Mouse (Mus musculus): ENCODE measurements around the gene Hmgcl.

DNA sequence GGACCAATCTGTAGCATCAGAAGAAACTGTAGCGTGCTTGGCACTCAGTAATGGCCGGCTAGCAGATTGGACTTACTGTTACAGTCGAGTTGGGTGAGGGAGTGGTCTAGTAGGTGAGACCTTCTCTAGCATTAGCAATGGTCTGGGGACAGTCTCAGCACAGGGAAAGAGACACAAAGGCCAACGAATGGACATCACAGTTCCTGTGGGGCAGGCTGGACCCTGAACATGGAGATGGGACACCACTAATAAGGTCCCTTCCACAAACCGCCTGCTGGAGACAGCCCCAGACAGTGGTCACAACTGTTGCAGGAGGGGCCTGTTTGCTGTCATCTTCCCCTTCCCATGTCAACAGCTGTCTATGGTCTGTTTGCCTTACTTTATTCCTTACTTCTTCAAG is 15.5 kb downstream of the Hmgcl start:
- no peak for TF ChIP-seq CTCF (IDR thresholded peaks at IDR 0.05; ENCODE audit: insufficient read depth, low read depth, low read length)
- no peak for TF ChIP-seq POLR2A (IDR thresholded peaks at IDR 0.05; ENCODE audit: insufficient read depth, low read depth, low read length)

Measured in olfactory bulb, adult 2 months (tissue).